Mouse (Mus musculus) ES-Bruce4 (cell line): Measurements from ENCODE around the gene Pdcd2l.

Experiments used
- CTCF ChIP-seq: IDR thresholded peaks from one replicate; pipeline ENCODE4 v1.8.1; 2011; ENCODE audit warnings: low read depth, low read length
- EP300 ChIP-seq: IDR thresholded peaks from 2 replicates; pipeline ENCODE4 v1.6.1; 2011; ENCODE audit warnings: low read depth, low read length; ENCODE audit not compliant: insufficient read depth

GRCm38 (mm10) chr7:34172251-34172650 is 24.2 kb downstream of the Pdcd2l start:
- TF ChIP-seq EP300, result no peak
- no peak for TF ChIP-seq CTCF
